Mouse (Mus musculus) spleen, postnatal 10 days (tissue): ENCODE results near the gene Snapc4.
"Not testable (repeated sequence)": the region's sequence is repeated elsewhere in the genome, so short reads cannot be mapped to it uniquely, and the experiment has no call there.

Experiments
- DNase-seq, 2 experiments: peaks; one replicate each; pipeline ENCODE4 v3.0.0; 2021 to 2022; ENCODE audit warnings: low spot score in 2 of 2

The Snapc4 gene

GRCm38 (mm10) chr2:26380871-26381270, 418 bp upstream of the Snapc4 start:
- not testable (repeated sequence) for DNase-seq

- DNase-seq = no peak
Measured at GRCm38 (mm10) chr2:26372396-26372795, 8.1 kb downstream of the Snapc4 start.

GRCm38 (mm10) chr2:26368572-26368971, 11.9 kb downstream of the Snapc4 start:
- DNase-seq = no peak

- no peak for DNase-seq
Measured at GRCm38 (mm10) chr2:26367911-26368310, 12.5 kb downstream of the Snapc4 start.

- peak in 1 of 2 experiments; percentile 37 for DNase-seq
Measured at GRCm38 (mm10) chr2:26364738-26365465, 15.6 kb downstream of the Snapc4 start.

GRCm38 (mm10) chr2:26363481-26363880, 17.0 kb downstream of the Snapc4 start:
- no peak for DNase-seq

- DNase-seq = no peak
Measured at GRCm38 (mm10) chr2:26362991-26363390, 17.5 kb downstream of the Snapc4 start.

- DNase-seq = no peak
Measured at GRCm38 (mm10) chr2:26360772-26361171, 19.7 kb downstream of the Snapc4 start, which contains the start of gene Card9. TSS of gene Card9 (minus strand) at chr2:26360918.

GRCm38 (mm10) chr2:26359983-26360382, 20.5 kb downstream of the Snapc4 start:
- DNase-seq = no peak

GRCm38 (mm10) chr2:26358667-26359320, 21.7 kb downstream of the Snapc4 start:
- no peak for DNase-seq

GRCm38 (mm10) chr2:26357484-26357883, 23.0 kb downstream of the Snapc4 start:
- DNase-seq = no peak

- DNase-seq = no peak
Measured at GRCm38 (mm10) chr2:26356678-26357077, 23.8 kb downstream of the Snapc4 start.

- no peak for DNase-seq
Measured at GRCm38 (mm10) chr2:26356231-26356630, 24.2 kb downstream of the Snapc4 start.

GRCm38 (mm10) chr2:26354401-26354800, 26.1 kb downstream of the Snapc4 start:
- no peak for DNase-seq

- no peak for DNase-seq
Measured at GRCm38 (mm10) chr2:26353066-26353980, 27.1 kb downstream of the Snapc4 start.

GRCm38 (mm10) chr2:26352291-26352910, 28.1 kb downstream of the Snapc4 start:
- DNase-seq = peak in 1 of 2 experiments; percentile 49

GRCm38 (mm10) chr2:26351358-26352290, 28.8 kb downstream of the Snapc4 start, which contains the start of gene Dnlz:
TSS of gene Dnlz (minus strand) at chr2:26352110.
- DNase-seq = peak; percentile 85 to 94

GRCm38 (mm10) chr2:26348241-26348640, 32.2 kb downstream of the Snapc4 start:
- DNase-seq = no peak

- no peak for DNase-seq
Measured at GRCm38 (mm10) chr2:26342609-26343490, 37.6 kb downstream of the Snapc4 start.
